Mouse (Mus musculus) gastrocnemius, adult 8-10 months (tissue): ENCODE results near the gene Elmo3. TPM values are rescaled to one million over a fixed set of nuclear protein-coding genes. Genes with fewer than 3 reads are reported as not detected.
"Not testable (repeated sequence)": the region's sequence is repeated elsewhere in the genome, so short reads cannot be mapped to it uniquely, and the experiment has no call there.

Experiments
- DNase-seq, 2 experiments: peaks; one replicate each; pipeline ENCODE4 v3.0.0; 2022; ENCODE audit warnings: low spot score in 2 of 2
- total RNA-seq, 4 experiments: library from RNA; stranded (reverse); gene quantifications; 2 replicates each; pipeline ENCODE4 v1.2.4; 2022

Elmo3 gene
- total RNA-seq, 4 experiments from 2014 or later, result 0.99 to 2.7 (median 1.4) TPM

GRCm38 (mm10) chr8:105275840-105276239 lies 29.6 kb upstream of the Elmo3 start, which contains the start of gene Nol3:
TSS of gene Nol3 (plus strand) at chr8:105276140.
- no peak for DNase-seq

GRCm38 (mm10) chr8:105276292-105277120 lies 28.9 kb upstream of the Elmo3 start:
- peak; percentile 55 to 67 for DNase-seq

GRCm38 (mm10) chr8:105278911-105279334 lies 26.5 kb upstream of the Elmo3 start:
- peak; percentile 79 to 90 for DNase-seq

- DNase-seq, result no peak
Observed at GRCm38 (mm10) chr8:105280567-105280966, 24.8 kb upstream of the Elmo3 start.

- no peak for DNase-seq
Observed at GRCm38 (mm10) chr8:105281821-105282220, 23.6 kb upstream of the Elmo3 start.

- DNase-seq, result no peak
Observed at GRCm38 (mm10) chr8:105282239-105282638, 23.2 kb upstream of the Elmo3 start.

- no peak for DNase-seq
Observed at GRCm38 (mm10) chr8:105283074-105283473, 22.3 kb upstream of the Elmo3 start.

GRCm38 (mm10) chr8:105285514-105285913 lies 19.9 kb upstream of the Elmo3 start:
- DNase-seq, result no peak

- DNase-seq, result no peak
Observed at GRCm38 (mm10) chr8:105286907-105287306, 18.5 kb upstream of the Elmo3 start.

- DNase-seq, result no peak
Observed at GRCm38 (mm10) chr8:105288231-105288630, 17.2 kb upstream of the Elmo3 start.

GRCm38 (mm10) chr8:105288958-105289732 lies 16.3 kb upstream of the Elmo3 start:
- peak; percentile 88 to 89 for DNase-seq

GRCm38 (mm10) chr8:105289805-105290460 lies 15.5 kb upstream of the Elmo3 start, which contains the start of gene 4931428F04Rik:
TSS of gene 4931428F04Rik (minus strand) at chr8:105289864.
- no peak for DNase-seq

- peak; percentile 81 to 82 for DNase-seq
Observed at GRCm38 (mm10) chr8:105290554-105291314, 14.7 kb upstream of the Elmo3 start.

- DNase-seq, result not testable (repeated sequence)
Observed at GRCm38 (mm10) chr8:105291364-105291763, 14.0 kb upstream of the Elmo3 start.

- DNase-seq, result not testable (repeated sequence)
Observed at GRCm38 (mm10) chr8:105291802-105292201, 13.6 kb upstream of the Elmo3 start.

GRCm38 (mm10) chr8:105292471-105292870 lies 12.9 kb upstream of the Elmo3 start:
- DNase-seq, result no peak

GRCm38 (mm10) chr8:105293405-105293804 lies 12.0 kb upstream of the Elmo3 start:
- no peak for DNase-seq

GRCm38 (mm10) chr8:105294776-105295175 lies 10.6 kb upstream of the Elmo3 start:
- no peak for DNase-seq

- no peak for DNase-seq
Observed at GRCm38 (mm10) chr8:105295256-105295655, 10.1 kb upstream of the Elmo3 start.

GRCm38 (mm10) chr8:105295895-105296573 lies 9.4 kb upstream of the Elmo3 start, which contains the start of gene Exoc3l:
TSS of gene Exoc3l (minus strand) at chr8:105296101.
- no peak for DNase-seq
